Mouse (Mus musculus) neural tube, embryonic 14.5 days (tissue): ENCODE results near the gene Gdf7. TPM values are rescaled to one million over a fixed set of nuclear protein-coding genes. Genes with fewer than 3 reads are reported as not detected.

Experiments
- ATAC-seq: fragments of 200-750 bp; cut with Nextera tagmentation; 2 replicates; pipeline ENCODE4 v1.8.0; 2017; ENCODE audit warnings: low read depth, mild to moderate bottlenecking, moderate TSS enrichment, moderate library complexity
- H3K27ac ChIP-seq: fragments of 300-500 bp; sonication (generic); 2 replicates; pipeline ENCODE4 v1.5.1; 2014; ENCODE audit warnings: low read depth, mild to moderate bottlenecking, control low read depth, low read length, moderate library complexity, mixed read lengths
- H3K27me3 ChIP-seq: fragments of 300-500 bp; sonication (generic); 2 replicates; pipeline ENCODE4 v1.6.1; 2014; ENCODE audit warnings: low read length; ENCODE audit not compliant: control insufficient read depth, insufficient read depth
- H3K36me3 ChIP-seq: fragments of 300-500 bp; sonication (generic); 2 replicates; pipeline ENCODE4 v1.6.1; 2014; ENCODE audit warnings: low read length, mixed read lengths; ENCODE audit not compliant: control insufficient read depth, insufficient read depth
- H3K4me1 ChIP-seq: fragments of 300-500 bp; sonication (generic); 2 replicates; pipeline ENCODE4 v1.6.1; 2014; ENCODE audit warnings: low read length; ENCODE audit not compliant: control insufficient read depth, insufficient read depth
- H3K4me2 ChIP-seq: fragments of 300-500 bp; sonication (generic); 2 replicates; pipeline ENCODE4 v1.6.1; 2014; ENCODE audit warnings: mild to moderate bottlenecking, low read depth, low read length, control low read depth
- H3K4me3 ChIP-seq: fragments of 300-500 bp; sonication (generic); 2 replicates; pipeline ENCODE4 v1.5.1; 2014; ENCODE audit warnings: low read depth, low read length, control low read depth, mixed read lengths
- H3K9ac ChIP-seq: fragments of 300-500 bp; sonication (generic); replicated peaks from 2 replicates; pipeline ENCODE4 v1.6.1; 2014; ENCODE audit warnings: low read depth, mild to moderate bottlenecking, control low read depth, low read length, mixed read lengths
- H3K9me3 ChIP-seq: fragments of 300-500 bp; sonication (generic); 2 replicates; pipeline ENCODE4 v1.6.1; 2016; ENCODE audit warnings: low read length; ENCODE audit not compliant: control insufficient read depth
- WGBS: fragments of 180-500 bp; shearing (Covaris S2); extraction: QIAGEN DNeasy Blood & Tissue Kit; methylation state at CpG from one replicate; pipeline ENCODE4 v1.1.7; 2014; 5-methylcytosine and 5-hydroxymethylcytosine counted together
- polyA plus RNA-seq: library from polyadenylated mRNA; unstranded; fragments of >200 nt; fragmentation: Nextera tagmentation; extraction: Ambion mirVana; gene quantifications from 2 replicates; pipeline ENCODE4 v1.2.1, GENCODE M21; 2014

Gene Gdf7
- polyA plus RNA-seq, 1 experiment from 2014 or later, result 0.43 TPM

DNA sequence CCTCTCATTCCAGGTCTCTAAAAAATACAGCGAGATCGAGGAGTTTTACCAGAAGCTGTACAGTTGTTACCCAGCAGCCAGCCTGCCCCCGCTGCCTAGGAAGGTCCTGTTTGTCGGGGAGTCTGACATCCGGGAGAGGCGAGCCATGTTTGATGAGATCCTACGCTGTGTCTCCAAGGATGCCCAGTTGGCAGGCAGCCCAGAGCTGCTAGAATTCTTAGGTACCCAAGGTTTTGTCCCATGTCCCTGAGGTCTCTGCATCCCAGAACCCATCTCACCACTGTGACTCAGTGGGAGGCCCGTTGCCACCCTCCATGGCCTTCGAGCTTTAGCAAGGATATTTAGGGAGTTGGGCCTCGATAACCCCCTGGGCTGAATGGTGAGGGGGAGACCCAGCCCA lies 19.8 kb upstream of the Gdf7 start:
- Histone ChIP-seq H3K9me3 (no peaks in the 10 kb centered on the region), H3K4me2 (no peak overlapping the region), H3K4me1 (no peaks in the 10 kb centered on the region), H3K27ac (no peak overlapping the region), H3K36me3 (peaks cover 5% of the 10 kb centered on the region; the same call in 1 of the 2 replicates), H3K4me3 (no peak overlapping the region), H3K9ac (no peak overlapping the region), H3K27me3 (no peaks in the 10 kb centered on the region)
- 76% methylated on average over 10 of the region's 10 CpGs for whole genome bisulfite sequencing
- ATAC-seq, result no peak

DNA sequence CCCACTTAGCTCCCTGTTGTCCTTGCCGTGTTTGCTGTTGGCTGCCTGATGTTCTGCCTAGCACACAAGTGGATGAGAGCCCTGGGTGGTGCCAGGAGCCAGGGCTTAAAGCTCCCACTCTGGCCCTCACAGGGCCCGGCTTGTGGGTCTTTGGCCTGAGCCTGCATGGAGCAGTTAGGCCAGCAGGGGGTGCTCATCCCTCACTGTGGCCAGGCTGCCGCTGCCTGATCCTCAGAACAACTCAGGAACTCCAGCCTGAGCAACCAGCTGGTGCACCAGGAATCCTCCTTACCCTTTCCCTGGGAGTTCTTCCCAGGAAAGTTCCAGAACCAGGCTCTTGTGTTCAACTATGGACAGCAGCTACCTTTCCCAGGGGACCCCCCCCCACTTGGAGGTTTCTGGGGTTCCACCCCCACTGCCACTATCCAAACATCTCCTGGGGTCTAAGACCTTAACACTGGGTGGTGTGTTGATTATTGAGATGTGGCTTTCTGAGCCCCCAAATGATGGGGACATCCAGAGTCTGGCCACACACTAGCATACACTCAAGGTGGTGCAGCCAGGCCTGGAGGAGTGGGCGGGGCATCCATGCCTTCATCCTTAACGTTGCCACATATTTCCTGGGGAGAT lies 18.4 kb upstream of the Gdf7 start:
- Histone ChIP-seq H3K36me3 (peaks cover 5% of the 10 kb centered on the region; the same call in 1 of the 2 replicates), H3K27me3 (no peaks in the 10 kb centered on the region), H3K9me3 (no peaks in the 10 kb centered on the region), H3K4me3 (no peak overlapping the region), H3K27ac (no peak overlapping the region), H3K4me2 (no peak overlapping the region), H3K4me1 (no peaks in the 10 kb centered on the region), H3K9ac (no peak overlapping the region)
- ATAC-seq, result peak; percentile 59
- 40% methylated on average over 5 of the region's 5 CpGs for WGBS

DNA sequence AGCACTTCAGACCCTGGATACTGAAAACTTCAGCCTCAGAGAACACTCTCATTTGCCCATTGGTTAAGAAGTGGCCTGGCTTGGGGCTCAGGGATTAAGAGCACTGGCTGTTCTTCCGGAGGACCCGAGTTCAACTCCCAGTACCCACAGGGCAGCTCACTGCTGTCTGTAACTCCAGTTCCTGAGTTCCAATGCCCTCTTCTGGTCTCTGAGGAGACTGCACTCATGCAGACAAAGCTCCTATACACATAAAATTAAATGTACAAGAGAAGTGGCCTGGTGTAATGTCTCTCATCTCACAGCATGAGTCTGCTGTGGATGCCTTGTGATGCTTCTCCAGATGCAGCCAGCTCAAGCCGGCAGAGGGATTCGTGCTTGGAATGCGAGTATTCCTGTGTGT lies 14.8 kb upstream of the Gdf7 start:
- peaks cover under 1% of the 10 kb centered on the region; the same call in 1 of the 2 replicates for H3K36me3 ChIP-seq
- no peak overlapping the region for H3K4me2 ChIP-seq
- H3K9me3 ChIP-seq, result no peaks in the 10 kb centered on the region
- H3K9ac ChIP-seq, result no peak overlapping the region
- H3K27ac ChIP-seq, result no peak overlapping the region
- ATAC-seq, result no peak
- no peaks in the 10 kb centered on the region for H3K27me3 ChIP-seq
- 88% methylated on average over 5 of the region's 5 CpGs for WGBS
- H3K4me3 ChIP-seq, result no peak overlapping the region
- H3K4me1 ChIP-seq, result peaks cover 10% of the 10 kb centered on the region

DNA sequence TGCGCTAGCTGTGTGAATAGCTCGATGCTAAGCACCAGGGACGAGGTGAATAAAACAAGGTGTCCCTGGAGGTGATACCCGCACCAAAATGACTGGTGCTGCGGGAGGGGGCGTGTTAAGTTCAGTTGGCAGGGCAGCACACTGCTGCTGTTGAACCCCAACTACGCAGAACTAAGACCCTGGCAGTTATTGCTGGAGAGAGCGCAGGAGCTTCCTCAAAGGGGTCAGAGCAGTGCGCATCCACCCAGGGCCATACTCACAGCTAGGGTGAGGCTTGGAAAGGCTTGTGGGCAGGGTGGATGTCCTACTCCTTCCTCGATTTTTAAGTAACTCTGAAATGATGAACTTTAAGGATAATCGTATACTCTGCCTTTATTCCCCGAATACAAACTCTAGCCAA lies 12.0 kb upstream of the Gdf7 start:
- H3K4me3 ChIP-seq, result peak overlapping the region; percentile 62
- ATAC-seq, result peak; percentile 32; the same call in 1 of the 2 replicates
- H3K4me1 ChIP-seq, result peaks cover 10% of the 10 kb centered on the region
- no peaks in the 10 kb centered on the region for H3K36me3 ChIP-seq
- peak overlapping the region; percentile 88 for H3K4me2 ChIP-seq
- H3K9ac ChIP-seq, result peak overlapping the region; percentile 70
- no peaks in the 10 kb centered on the region for H3K9me3 ChIP-seq
- 23% methylated on average over 12 of the region's 12 CpGs for WGBS
- H3K27ac ChIP-seq, result no peak overlapping the region
- no peaks in the 10 kb centered on the region for H3K27me3 ChIP-seq

DNA sequence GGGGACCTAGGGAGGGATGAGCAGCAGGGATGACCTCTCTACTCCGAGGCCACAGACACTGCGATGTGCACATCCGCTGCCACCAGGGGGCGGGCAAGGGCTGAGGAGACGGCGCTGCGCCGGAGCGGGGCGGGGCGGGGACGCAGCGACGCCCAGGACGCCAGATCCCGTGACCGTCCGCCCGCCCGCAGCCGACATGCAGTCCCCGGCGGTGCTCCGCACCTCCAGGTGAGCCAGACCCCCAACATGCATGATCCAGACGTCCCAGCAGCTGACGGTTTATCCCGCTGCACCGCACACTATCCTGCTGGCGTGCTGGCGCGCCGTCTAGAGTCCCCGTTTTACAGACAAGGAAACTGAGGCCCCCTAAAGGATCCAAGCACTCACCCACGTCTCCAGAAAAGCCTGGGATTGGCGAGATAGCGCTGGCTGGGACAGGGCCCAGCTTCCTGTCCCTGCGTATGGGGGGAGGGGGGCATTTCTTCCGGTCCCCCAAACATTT lies 11.6 kb upstream of the Gdf7 start, which contains the start of gene Hs1bp3:
Gene Hs1bp3 (plus strand): TSS at position 163 of the 502 bp plus-strand sequence.
- H3K9ac ChIP-seq, result peak within 1 kb of the TSS; percentile 70
- under 1% methylated on average over 38 of the region's 38 CpGs for WGBS
- H3K4me2 ChIP-seq, result peak within 1 kb of the TSS; percentile 88
- peak within 1 kb of the TSS; percentile 62 for H3K4me3 ChIP-seq
- peak; percentile 91 for ATAC-seq
- H3K4me1 ChIP-seq, result peaks cover 10% of the 10 kb centered on the region
- H3K27me3 ChIP-seq, result no peaks in the 10 kb centered on the region
- H3K9me3 ChIP-seq, result no peaks in the 10 kb centered on the region
- no peak within 1 kb of the TSS for H3K27ac ChIP-seq
- H3K36me3 ChIP-seq, result no peaks in the 10 kb centered on the region

DNA sequence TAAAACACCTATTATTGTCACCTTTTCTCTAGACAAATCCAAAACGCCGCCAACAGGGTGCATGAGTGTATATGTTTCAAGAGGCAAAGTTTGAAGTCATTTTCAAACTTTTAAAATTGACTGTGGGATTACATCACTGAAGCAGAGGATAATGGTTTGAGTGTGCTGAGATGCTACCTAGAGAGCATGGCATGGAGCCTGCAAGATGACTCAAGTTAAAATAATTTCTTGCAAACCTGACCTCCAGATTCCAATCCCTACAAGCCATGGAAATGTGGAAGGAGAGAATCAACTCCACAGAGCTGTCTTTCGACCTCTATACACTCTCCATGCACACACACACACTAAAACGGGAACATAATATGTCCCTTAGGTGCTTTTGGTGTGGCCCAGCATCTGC lies 10.5 kb upstream of the Gdf7 start:
- H3K4me2 ChIP-seq, result no peak overlapping the region
- H3K36me3 ChIP-seq, result no peaks in the 10 kb centered on the region
- no peak overlapping the region for H3K4me3 ChIP-seq
- H3K27ac ChIP-seq, result no peak overlapping the region
- no peak for ATAC-seq
- H3K9ac ChIP-seq, result no peak overlapping the region
- H3K4me1 ChIP-seq, result peaks cover 10% of the 10 kb centered on the region
- no peaks in the 10 kb centered on the region for H3K27me3 ChIP-seq
- 79% methylated on average over 4 of the region's 4 CpGs for WGBS
- H3K9me3 ChIP-seq, result no peaks in the 10 kb centered on the region

DNA sequence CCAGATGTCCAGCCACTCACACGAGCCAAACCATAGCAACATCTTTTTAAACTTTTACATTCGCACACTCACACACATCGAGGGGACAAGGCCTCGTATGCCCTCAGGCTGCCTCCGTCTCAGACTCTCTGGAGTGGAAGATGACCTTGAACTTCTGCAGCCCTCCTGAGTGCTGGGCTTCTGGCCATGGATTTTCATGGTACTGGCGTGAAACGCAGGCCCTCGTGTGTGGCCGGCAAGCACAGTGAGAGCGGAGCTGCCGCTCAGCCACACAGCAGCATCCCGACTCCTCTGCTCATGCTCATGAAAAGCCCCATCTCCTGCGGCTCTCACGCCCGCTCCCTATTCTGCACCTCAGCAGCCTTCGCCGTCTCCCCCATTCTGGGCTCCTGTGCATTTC lies 9.2 kb upstream of the Gdf7 start:
- Histone ChIP-seq H3K9me3 (no peaks in the 10 kb centered on the region), H3K4me3 (no peak overlapping the region), H3K4me1 (peaks cover 10% of the 10 kb centered on the region), H3K9ac (no peak overlapping the region), H3K36me3 (no peaks in the 10 kb centered on the region), H3K4me2 (no peak overlapping the region), H3K27me3 (no peaks in the 10 kb centered on the region), H3K27ac (no peak overlapping the region)
- no peak for ATAC-seq
- 44% methylated on average over 17 of the region's 17 CpGs for WGBS

DNA sequence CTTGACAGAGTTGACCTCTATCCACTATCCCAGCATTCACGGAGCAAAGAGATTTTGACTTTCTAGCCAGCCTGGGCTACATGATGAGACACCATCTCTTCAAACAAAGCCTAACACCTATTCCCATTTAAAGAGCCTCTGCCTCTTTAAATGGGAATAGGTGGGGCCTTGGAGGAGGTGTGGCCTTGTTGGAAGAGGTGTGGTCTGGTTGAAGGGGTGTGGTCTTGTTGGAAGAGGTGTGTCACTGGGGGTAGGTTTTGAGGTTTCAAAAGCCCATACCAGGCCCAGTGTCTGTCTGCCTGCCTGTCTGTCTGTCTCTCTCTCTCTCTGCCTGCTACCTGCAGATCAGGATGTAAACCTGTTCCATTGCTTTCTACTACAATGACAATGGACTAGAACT lies 5.2 kb upstream of the Gdf7 start:
- Histone ChIP-seq H3K4me3 (no peak overlapping the region), H3K27me3 (peaks cover 21% of the 10 kb centered on the region), H3K27ac (no peak overlapping the region), H3K36me3 (no peaks in the 10 kb centered on the region), H3K4me1 (no peaks in the 10 kb centered on the region; the same call in 1 of the 2 replicates), H3K4me2 (no peak overlapping the region), H3K9ac (no peak overlapping the region), H3K9me3 (no peaks in the 10 kb centered on the region)
- 58% methylated on average over 1 of the region's 1 CpGs for WGBS
- peak; percentile 7; the same call in 1 of the 2 replicates for ATAC-seq

DNA sequence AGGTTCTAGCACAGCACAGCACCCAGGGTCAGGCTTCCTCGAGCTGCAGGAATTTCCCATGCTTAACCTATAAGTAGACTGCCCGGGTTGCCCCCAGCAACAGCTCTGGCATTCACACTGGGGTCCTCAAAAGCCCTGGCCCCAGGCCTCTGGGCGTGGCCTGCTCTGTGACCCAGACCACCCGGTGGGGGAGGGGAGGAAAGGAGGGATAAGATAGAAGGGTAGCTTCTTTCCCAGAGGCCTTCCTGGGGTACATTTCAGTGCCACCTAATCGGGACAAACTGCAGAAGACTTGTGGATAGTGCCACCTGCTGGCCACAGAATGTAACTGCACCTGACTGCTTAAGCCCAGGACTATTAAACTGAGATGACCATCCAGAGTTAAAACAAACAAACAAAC lies 4.7 kb upstream of the Gdf7 start:
- H3K9me3 ChIP-seq, result no peaks in the 10 kb centered on the region
- peaks cover 5% of the 10 kb centered on the region; the same call in 1 of the 2 replicates for H3K4me1 ChIP-seq
- no peak overlapping the region for H3K9ac ChIP-seq
- no peak overlapping the region for H3K27ac ChIP-seq
- H3K4me3 ChIP-seq, result no peak overlapping the region
- 4% methylated on average over 5 of the region's 5 CpGs for WGBS
- peak; percentile 50; the same call in 1 of the 2 replicates for ATAC-seq
- H3K4me2 ChIP-seq, result no peak overlapping the region
- peaks cover 26% of the 10 kb centered on the region for H3K27me3 ChIP-seq
- H3K36me3 ChIP-seq, result no peaks in the 10 kb centered on the region
